Mouse (Mus musculus) thymus, postnatal 0 days (tissue): ENCODE results near the gene Acbd6. TPM values are rescaled to one million over a fixed set of nuclear protein-coding genes. Genes with fewer than 3 reads are reported as not detected.

Experiments used
- DNase-seq: peaks from one replicate; pipeline ENCODE4 v3.0.0-alpha.2; 2015; ENCODE audit warnings: low spot score
- polyA plus RNA-seq: library from polyadenylated mRNA; unstranded; fragments of >200 nt; fragmentation: Nextera tagmentation; extraction: Ambion mirVana; gene quantifications from 2 replicates; pipeline ENCODE4 v1.2.1, GENCODE M21; 2015

Acbd6 gene
- 112 and 114 TPM in 2 replicates for polyA plus RNA-seq

- peak; percentile 89 for DNase-seq
Measured at GRCm38 (mm10) chr1:155558012-155558842, at the start of gene Acbd6. Acbd6 (plus strand) TSS chr1:155558120.

DNA sequence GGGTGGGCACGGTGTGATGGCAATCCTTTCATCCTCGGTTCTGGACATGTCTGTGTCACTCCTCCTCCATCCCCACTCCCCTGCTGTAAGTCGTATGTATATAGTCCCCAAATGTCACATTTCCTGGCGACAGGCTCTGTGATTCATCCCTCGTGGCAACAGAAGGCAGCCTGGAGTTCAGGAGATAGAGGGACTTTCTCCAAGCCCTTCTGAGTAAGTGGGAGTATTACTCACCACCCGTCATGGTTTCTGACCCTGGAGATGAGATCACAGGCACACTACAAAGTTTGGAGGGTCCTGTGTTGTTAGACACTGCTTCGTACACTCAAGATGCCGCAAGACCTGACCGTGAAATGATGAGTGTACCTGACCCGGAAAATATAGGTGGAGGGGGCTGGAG, 47.7 kb upstream of the Acbd6 start:
- no peak for DNase-seq

- DNase-seq: no peak
Measured at GRCm38 (mm10) chr1:155515866-155516265, 42.1 kb upstream of the Acbd6 start.

GRCm38 (mm10) chr1:155516594-155516993, 41.3 kb upstream of the Acbd6 start:
- peak; percentile 52 for DNase-seq

GRCm38 (mm10) chr1:155517060-155517459, 40.9 kb upstream of the Acbd6 start:
- no peak for DNase-seq

- DNase-seq: no peak
Measured at GRCm38 (mm10) chr1:155520285-155520684, 37.6 kb upstream of the Acbd6 start.

DNA sequence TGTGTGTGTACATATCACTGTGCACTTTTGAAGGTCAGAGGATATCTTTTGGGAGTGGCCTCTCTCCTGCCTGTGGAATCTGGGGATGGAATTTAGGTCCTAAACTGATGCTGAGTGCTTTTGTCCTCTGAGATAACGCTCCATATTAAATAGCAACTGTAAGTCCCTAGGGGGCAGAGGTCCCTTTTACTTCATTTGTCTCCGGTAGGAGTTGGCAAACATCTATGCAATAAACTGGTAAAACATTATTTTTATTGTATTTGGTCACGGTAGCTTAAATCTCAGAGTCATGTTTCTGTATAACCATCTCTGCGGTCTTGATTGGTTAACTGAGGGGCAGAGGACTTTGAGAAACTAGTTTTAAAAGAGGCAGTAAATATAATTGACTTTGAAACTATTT, 35.4 kb upstream of the Acbd6 start:
- no peak for DNase-seq

- peak; percentile 28 for DNase-seq
Measured at GRCm38 (mm10) chr1:155526176-155526575, 31.7 kb upstream of the Acbd6 start.

- DNase-seq: no peak
Measured at GRCm38 (mm10) chr1:155527027-155527786, 30.7 kb upstream of the Acbd6 start.

GRCm38 (mm10) chr1:155527787-155528158, 30.1 kb upstream of the Acbd6 start:
- DNase-seq: no peak

GRCm38 (mm10) chr1:155528405-155529119, 29.4 kb upstream of the Acbd6 start:
- no peak for DNase-seq

GRCm38 (mm10) chr1:155529120-155529963, 28.6 kb upstream of the Acbd6 start:
- no peak for DNase-seq

DNA sequence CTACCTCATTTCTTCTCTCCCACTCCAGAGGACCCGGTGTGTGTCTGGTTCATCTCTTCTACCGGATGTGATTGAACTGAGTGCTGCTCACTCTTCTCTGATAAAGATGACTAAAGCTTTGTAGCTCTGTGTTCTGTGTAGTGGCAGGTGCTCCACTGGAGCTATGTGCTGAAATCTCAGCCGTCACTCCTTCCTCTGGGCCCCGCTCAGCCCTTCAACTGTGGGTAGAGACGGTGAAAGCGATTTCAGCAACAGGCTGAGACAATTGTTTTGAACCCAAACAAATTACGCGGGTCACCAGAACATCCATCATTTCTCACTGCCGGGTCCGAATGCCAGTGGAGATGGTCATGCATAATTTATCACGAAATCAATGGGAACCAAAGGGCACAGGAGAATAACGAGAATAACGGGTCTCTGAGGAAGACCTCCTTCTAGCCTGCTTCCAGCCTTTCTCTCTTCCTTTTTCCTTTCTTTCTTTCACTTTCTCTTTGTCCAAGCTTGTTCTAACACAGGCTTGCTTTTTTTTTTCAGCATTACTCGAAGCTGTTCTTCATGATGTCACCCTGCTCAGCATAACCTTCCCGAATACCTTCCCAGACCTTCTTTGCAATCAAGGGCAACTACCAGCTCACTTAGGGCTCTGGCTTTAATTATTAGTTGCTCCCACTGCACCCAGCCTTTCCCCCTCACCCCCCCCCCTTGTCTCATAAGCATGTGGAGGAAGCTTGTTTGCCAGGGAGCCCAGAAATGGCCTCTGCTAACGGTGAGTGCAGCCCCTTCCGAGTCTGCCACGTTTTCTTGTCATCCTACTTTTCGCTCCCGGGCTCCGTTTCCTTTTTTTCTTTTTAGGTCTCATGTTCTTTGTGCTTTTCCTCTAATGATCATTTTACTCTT, 27.1 kb upstream of the Acbd6 start:
- no peak for DNase-seq

DNA sequence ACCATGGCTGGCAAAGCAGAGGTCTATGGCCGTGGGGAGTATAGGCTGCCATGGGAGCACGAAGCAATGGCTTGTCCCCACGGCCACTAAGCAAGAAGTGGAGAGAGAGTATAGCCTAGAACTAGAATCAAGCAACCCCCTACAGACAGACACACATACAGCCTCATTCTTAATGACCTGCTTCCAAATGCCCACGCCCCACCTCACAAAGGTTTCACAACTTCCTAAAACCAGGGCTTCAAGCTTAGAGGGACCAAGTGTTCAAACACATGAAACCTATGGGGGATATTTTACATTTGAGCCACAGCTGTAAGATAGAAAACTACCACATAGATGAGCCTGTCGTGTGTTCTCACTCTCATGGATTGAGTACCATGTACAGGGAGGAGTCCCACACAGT, 25.5 kb upstream of the Acbd6 start:
- DNase-seq: no peak

DNA sequence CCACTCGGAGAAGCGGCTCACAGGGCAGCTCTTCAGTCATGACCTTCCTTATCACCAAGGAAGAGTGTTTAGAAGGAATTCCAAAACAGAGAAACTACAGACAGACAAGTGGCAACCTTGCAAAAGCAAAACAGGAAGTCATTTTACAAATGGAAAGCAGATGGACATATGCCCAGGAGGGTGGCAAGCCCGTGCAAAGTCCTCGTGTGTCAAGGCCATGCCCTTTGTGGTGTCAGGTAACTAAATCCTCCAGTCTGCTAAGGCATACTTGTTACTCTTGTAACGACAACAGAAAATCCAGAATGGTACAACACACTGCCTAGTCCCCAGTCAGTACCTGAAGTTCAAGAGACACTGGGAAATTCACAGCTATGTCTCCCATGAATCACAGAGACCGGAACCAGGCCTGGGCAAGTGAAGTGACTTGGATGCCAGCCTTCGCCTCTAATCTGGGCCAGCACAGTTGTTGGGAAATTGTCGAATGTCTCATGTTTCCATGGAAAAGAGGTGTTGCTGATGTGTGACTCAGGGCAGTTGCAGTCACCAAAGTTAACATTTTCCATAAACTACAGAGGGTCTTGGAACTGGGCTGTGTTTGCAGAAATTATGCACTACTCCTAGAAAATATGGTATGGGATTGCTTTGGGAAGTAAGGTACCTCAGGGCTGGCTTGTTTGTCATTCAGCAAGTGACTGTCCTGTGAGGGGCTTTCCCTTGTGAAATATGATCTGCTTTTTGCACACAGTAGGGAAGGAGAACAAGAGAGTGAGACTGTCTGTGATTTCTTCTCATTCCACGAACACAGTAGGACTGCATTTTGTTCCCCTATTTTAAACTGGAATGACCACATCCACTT, 24.9 kb upstream of the Acbd6 start:
- no peak for DNase-seq

DNA sequence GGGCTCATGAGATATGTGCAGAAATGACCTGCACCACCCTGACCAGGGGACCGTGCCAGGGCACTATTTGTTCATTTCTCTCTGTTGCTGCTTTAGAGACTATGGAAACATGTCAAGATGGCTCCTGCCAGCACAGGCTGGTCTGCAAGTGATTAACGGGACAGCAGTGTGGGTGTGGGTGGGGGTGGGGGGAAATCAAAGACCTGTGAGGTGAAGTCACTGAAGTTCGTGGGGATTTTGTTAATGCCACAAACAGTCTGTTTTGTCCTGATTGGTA, 24.3 kb upstream of the Acbd6 start:
- DNase-seq: no peak

DNA sequence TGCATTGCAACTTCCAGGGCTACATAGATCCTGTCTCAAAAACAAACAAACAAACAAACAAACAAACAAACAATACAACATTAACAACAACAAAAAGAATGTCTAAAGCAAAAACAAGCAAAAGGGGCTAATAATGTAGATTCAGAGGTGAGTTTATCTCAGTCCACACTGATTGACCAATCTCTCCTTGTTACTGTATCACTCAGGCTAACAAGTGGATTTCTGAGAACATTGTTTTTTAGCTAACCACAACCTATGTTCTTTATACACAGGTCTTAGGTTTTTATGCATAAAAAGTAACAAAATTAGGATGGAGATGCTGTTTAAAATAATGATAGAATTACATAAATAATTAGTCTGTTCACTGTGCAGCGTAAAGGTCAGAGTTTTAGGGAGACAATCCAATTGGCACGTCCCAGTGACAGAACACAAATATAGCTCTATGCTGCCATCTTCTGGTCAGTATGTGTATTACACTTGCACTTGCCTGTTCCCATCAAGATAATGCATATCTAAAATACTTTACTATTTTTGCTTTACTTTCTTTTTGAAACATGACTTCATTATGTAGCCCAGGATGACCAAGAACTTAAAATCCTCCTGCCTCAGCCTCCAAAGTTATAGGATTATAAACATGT, 20.8 kb upstream of the Acbd6 start:
- peak; percentile 62 for DNase-seq

DNA sequence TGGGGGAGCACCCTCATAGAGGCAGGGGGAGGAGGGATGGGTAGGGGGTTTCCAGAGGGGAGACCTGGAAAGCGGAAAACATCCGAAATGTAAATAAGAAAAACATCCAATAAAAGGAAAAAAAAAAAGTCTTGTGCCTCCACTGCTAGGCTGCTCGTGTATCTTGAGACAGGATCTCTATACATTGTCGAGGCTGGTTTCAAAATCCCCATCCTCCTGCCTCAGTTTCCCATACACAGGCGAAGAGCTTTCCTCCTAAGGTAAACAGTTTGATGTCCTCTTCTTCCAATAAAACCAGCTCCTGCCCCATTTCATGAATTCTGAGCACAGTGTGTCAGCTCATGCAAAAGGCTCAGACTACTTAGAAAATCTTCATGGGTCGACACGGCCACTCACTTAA, 19.9 kb upstream of the Acbd6 start:
- DNase-seq: no peak

DNA sequence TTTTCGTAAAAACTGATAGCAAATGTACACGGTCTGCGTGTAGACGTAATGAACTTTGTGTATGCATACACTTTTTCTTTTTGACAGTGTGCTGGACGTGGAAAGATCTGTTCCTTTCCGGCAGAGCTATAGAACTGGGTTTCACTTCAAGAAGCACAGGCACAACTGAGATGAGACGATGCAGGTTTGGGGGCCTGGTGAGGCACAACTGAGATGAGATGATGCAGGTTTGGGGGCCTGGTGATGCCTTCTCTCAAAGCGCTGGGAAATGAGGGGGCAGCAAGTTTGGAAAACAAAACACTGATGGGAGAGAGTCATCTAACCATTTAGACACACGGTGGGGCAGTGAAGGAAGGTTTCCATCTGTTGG, 293 bp upstream of the Acbd6 start:
- DNase-seq: no peak
